ENCODE assay signal across 17 mouse cellular contexts in the genomic region with DNA sequence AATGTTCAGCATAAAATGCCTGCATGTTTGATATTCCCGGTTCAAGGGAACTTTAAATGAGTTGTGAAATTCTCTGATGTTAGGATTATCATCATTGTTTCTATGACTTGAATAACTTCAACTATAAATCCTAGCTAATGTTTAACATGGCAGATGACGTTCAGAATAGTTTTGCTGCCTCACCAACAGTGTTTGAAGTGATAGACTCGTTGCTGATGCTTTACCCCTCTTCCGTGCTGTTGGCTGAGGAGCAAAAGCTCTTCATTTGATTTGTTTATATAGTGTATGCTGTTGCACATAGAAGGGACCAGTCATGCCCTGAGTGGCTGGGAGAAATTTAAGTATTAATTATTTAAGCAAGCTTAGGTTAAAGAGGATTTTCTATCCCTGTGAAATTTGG.
DNase-seq lines count a peak whose midpoint lies in the region; ATAC-seq and TF ChIP-seq lines count a peak whose summit lies in the region.
"Had no signal": no experiment of that assay in that cellular context is flagged by ENCODE, and none has a peak within 500 bp of the region (broad histone marks: within the 10 kb centered on the region; RNA-seq: fewer than 3 reads in every experiment).

No protein-coding gene starts in this region.

- no peaks in the 10 kb centered on the region for H3K9me3 ChIP-seq in heart, embryonic 13.5 days
- no peaks in the 10 kb centered on the region for H3K9me3 ChIP-seq in lung, embryonic 14.5 days (ENCODE audit: low read depth, low read length)
- no peaks in the 10 kb centered on the region for H3K9me3 ChIP-seq in intestine, embryonic 14.5 days (ENCODE audit: control insufficient read depth, low read length)
- H3K9me3 ChIP-seq in stomach, postnatal 0 days (ENCODE audit: control insufficient read depth, low read length) = no peaks in the 10 kb centered on the region
- H3K9me3 ChIP-seq: embryonic facial prominence, embryonic 12.5 days; forebrain, embryonic 13.5 days; hindbrain, embryonic 12.5 days; megakaryocyte, embryonic 14.5 days; neural tube, embryonic 13.5 days had no signal

- peaks cover 40% of the 10 kb centered on the region for H3K4me1 ChIP-seq in heart, embryonic 13.5 days
- peaks cover 3% of the 10 kb centered on the region; the same call in 1 of the 2 replicates for H3K4me1 ChIP-seq in lung, embryonic 14.5 days (ENCODE audit: insufficient read depth)
- peaks cover 7% of the 10 kb centered on the region for H3K4me1 ChIP-seq in intestine, embryonic 14.5 days (replicated peaks; ENCODE audit: control insufficient read depth, insufficient read depth, low read length)
- no peaks in the 10 kb centered on the region for H3K4me1 ChIP-seq in stomach, postnatal 0 days (replicated peaks; ENCODE audit: control insufficient read depth, insufficient read depth)
- H3K4me1 ChIP-seq: forebrain, embryonic 13.5 days; hindbrain, embryonic 12.5 days; neural tube, embryonic 13.5 days had no signal

- 60% methylated on average over 4 of the region's 4 CpGs for WGBS in heart, embryonic 13.5 days
- WGBS in lung, embryonic 14.5 days = 23% methylated on average over 4 of the region's 4 CpGs
- WGBS in intestine, embryonic 14.5 days = 35% methylated on average over 4 of the region's 4 CpGs
- WGBS in stomach, postnatal 0 days = 19% methylated on average over 4 of the region's 4 CpGs

- peak overlapping the region; percentile 22; the same call in 1 of the 2 replicates for H3K4me3 ChIP-seq in heart, embryonic 13.5 days
- 0 out of 2 replicates have a peak overlapping the region, but pooled peaks have one; percentile 23 for H3K4me3 ChIP-seq in lung, embryonic 14.5 days (ENCODE audit: low read depth, low read length)
- no peak overlapping the region for H3K4me3 ChIP-seq in intestine, embryonic 14.5 days (ENCODE audit: low read depth, low read length)
- H3K4me3 ChIP-seq in stomach, postnatal 0 days (ENCODE audit: low read depth, low read length) = 0 out of 2 replicates have a peak overlapping the region, but pooled peaks have one; percentile 12
- H3K4me3 ChIP-seq: embryonic facial prominence, embryonic 12.5 days; forebrain, embryonic 13.5 days; hindbrain, embryonic 12.5 days; megakaryocyte, embryonic 14.5 days; neural tube, embryonic 13.5 days had no signal

- H3K27me3 ChIP-seq in heart, embryonic 13.5 days (replicated peaks) = no peaks in the 10 kb centered on the region
- no peaks in the 10 kb centered on the region for H3K27me3 ChIP-seq in lung, embryonic 14.5 days (ENCODE audit: insufficient read depth, low read length)
- H3K27me3 ChIP-seq in intestine, embryonic 14.5 days (replicated peaks; ENCODE audit: control insufficient read depth, insufficient read depth, low read length) = no peaks in the 10 kb centered on the region
- H3K27me3 ChIP-seq in stomach, postnatal 0 days (ENCODE audit: control insufficient read depth, insufficient read depth, low read length) = no peaks in the 10 kb centered on the region
- H3K27me3 ChIP-seq: embryonic facial prominence, embryonic 12.5 days; forebrain, embryonic 13.5 days; hindbrain, embryonic 12.5 days; megakaryocyte, embryonic 14.5 days; neural tube, embryonic 13.5 days had no signal

- no peak overlapping the region for H3K9ac ChIP-seq in heart, embryonic 13.5 days
- H3K9ac ChIP-seq in lung, embryonic 14.5 days = no peak overlapping the region
- H3K9ac ChIP-seq in intestine, embryonic 14.5 days (ENCODE audit: low read length) = no peak overlapping the region
- no peak overlapping the region for H3K9ac ChIP-seq in stomach, postnatal 0 days (ENCODE audit: low read length)
- H3K9ac ChIP-seq: embryonic facial prominence, embryonic 12.5 days; forebrain, embryonic 13.5 days; hindbrain, embryonic 12.5 days; liver, embryonic 14.5 days; neural tube, embryonic 13.5 days had no signal

- TF ChIP-seq EP300 in stomach, postnatal 0 days (optimal IDR thresholded peaks at IDR 0.05) = no peak

- no peak for DNase-seq in heart, adult 18-20 months
- peak; percentile 51 for DNase-seq in lung, embryonic 14.5 days
- DNase-seq in lung, postnatal 36 days = no peak
- DNase-seq in intestine, embryonic 14.5 days (ENCODE audit: low spot score) = no peak
- DNase-seq in stomach, postnatal 0 days (ENCODE audit: low spot score) = no peak
- DNase-seq in adrenal gland, adult (ENCODE audit: inconsistent age in 2 of 2, low spot score in 1 of 2) = no peak
- DNase-seq: cerebellum, postnatal 25 days; kidney, adult 18-20 months; thymus, postnatal 4 days had no signal

- no peak for ATAC-seq in heart, embryonic 13.5 days (ENCODE audit: extremely low read depth, insufficient number of reproducible peaks, low FRiP score, low TSS enrichment)
- ATAC-seq in lung, embryonic 14.5 days (ENCODE audit: insufficient read depth) = peak; percentile 84
- ATAC-seq in intestine, embryonic 14.5 days (replicated peaks; ENCODE audit: low FRiP score, low TSS enrichment, low read depth) = no peak
- no peak for ATAC-seq in stomach, postnatal 0 days (ENCODE audit: low FRiP score, low TSS enrichment)
- ATAC-seq: CD4-positive, CD25-positive, alpha-beta regulatory T cell, adult 4 months; forebrain, embryonic 13.5 days had no signal

- TF ChIP-seq CTCF in lung, embryonic 14.5 days (IDR thresholded peaks at IDR 0.05; ENCODE audit: low read depth) = no peak
- TF ChIP-seq CTCF in stomach, postnatal 0 days (IDR thresholded peaks at IDR 0.05; ENCODE audit: low read depth) = no peak

- peak overlapping the region; percentile 87 for H3K27ac ChIP-seq in heart, embryonic 13.5 days (replicated peaks)
- peak overlapping the region; percentile 90; the same call in 1 of the 2 replicates for H3K27ac ChIP-seq in lung, embryonic 14.5 days (ENCODE audit: low read depth)
- no peak overlapping the region for H3K27ac ChIP-seq in intestine, embryonic 14.5 days (ENCODE audit: low read depth)
- peak overlapping the region; percentile 78; the same call in 1 of the 2 replicates for H3K27ac ChIP-seq in stomach, postnatal 0 days (replicated peaks)
- H3K27ac ChIP-seq: forebrain, embryonic 13.5 days; hindbrain, embryonic 12.5 days; liver, embryonic 14.5 days; neural tube, embryonic 13.5 days had no signal

- H3K36me3 ChIP-seq in heart, embryonic 13.5 days = peaks cover 25% of the 10 kb centered on the region
- H3K36me3 ChIP-seq in lung, embryonic 14.5 days (ENCODE audit: insufficient read depth) = peaks cover 4% of the 10 kb centered on the region; the same call in 1 of the 2 replicates
- H3K36me3 ChIP-seq in intestine, embryonic 14.5 days (ENCODE audit: control insufficient read depth, insufficient read depth, low read length) = peaks cover 10% of the 10 kb centered on the region; the same call in 1 of the 2 replicates
- no peaks in the 10 kb centered on the region for H3K36me3 ChIP-seq in stomach, postnatal 0 days (ENCODE audit: control insufficient read depth, insufficient read depth, low read length)

- peak overlapping the region; percentile 59 for H3K4me2 ChIP-seq in heart, embryonic 13.5 days
- H3K4me2 ChIP-seq in lung, embryonic 14.5 days = peak overlapping the region; percentile 54
- peak overlapping the region; percentile 25 for H3K4me2 ChIP-seq in intestine, embryonic 14.5 days (ENCODE audit: low read length)
- H3K4me2 ChIP-seq in stomach, postnatal 0 days (replicated peaks; ENCODE audit: low read depth) = peak overlapping the region; percentile 41; the same call in 1 of the 2 replicates
- H3K4me2 ChIP-seq: forebrain, embryonic 13.5 days; hindbrain, embryonic 12.5 days; neural tube, embryonic 13.5 days had no signal
